Mouse (Mus musculus) embryonic facial prominence, embryonic 14.5 days (tissue): ENCODE measurements at regions not wholly inside any gene's neighbourhood (a gene's known extent, or its start where the extent isn't known, plus 50 kb on each side); places are given as distances from the start of the nearest gene placed in this dataset.

ENCODE experiments used
- ATAC-seq: fragments of 200-750 bp; cut with Nextera tagmentation; 2 replicates; pipeline ENCODE4 v1.8.0; 2017; ENCODE audit warnings: low read depth, moderate number of reproducible peaks, moderate TSS enrichment
- DNase-seq: peaks from one replicate; pipeline ENCODE4 v3.0.0-alpha.2; 2015; ENCODE audit warnings: low spot score
- H3K27ac ChIP-seq: fragments of 300-500 bp; sonication (generic); replicated peaks from 2 replicates; pipeline ENCODE4 v1.5.1; 2014; ENCODE audit warnings: low read depth, mild to moderate bottlenecking, low read length, moderate library complexity
- H3K27me3 ChIP-seq: fragments of 300-500 bp; sonication (generic); replicated peaks from 2 replicates; pipeline ENCODE4 v1.6.1; 2014; ENCODE audit warnings: low read length; ENCODE audit not compliant: control insufficient read depth, insufficient read depth
- H3K36me3 ChIP-seq: fragments of 300-500 bp; sonication (generic); 2 replicates; pipeline ENCODE4 v1.6.1; 2014; ENCODE audit warnings: low read length, mixed read lengths; ENCODE audit not compliant: control insufficient read depth, insufficient read depth
- H3K4me1 ChIP-seq: fragments of 300-500 bp; sonication (generic); 2 replicates; pipeline ENCODE4 v1.6.1; 2014; ENCODE audit warnings: antibody characterized with exemption, low read length; ENCODE audit not compliant: control insufficient read depth, insufficient read depth
- H3K4me2 ChIP-seq: fragments of 300-500 bp; sonication (generic); 2 replicates; pipeline ENCODE4 v1.6.1; 2014; ENCODE audit warnings: low read depth, mild to moderate bottlenecking, low read length, moderate library complexity, mixed read lengths
- H3K4me3 ChIP-seq: fragments of 300-500 bp; sonication (generic); 2 replicates; pipeline ENCODE4 v1.5.1; 2014; ENCODE audit warnings: low read depth, mild to moderate bottlenecking, low read length
- H3K9ac ChIP-seq: fragments of 300-500 bp; sonication (generic); 2 replicates; pipeline ENCODE4 v1.6.1; 2014; ENCODE audit warnings: low read depth, mild to moderate bottlenecking, low read length, moderate library complexity, mixed read lengths
- H3K9me3 ChIP-seq: fragments of 300-500 bp; sonication (generic); 2 replicates; pipeline ENCODE4 v1.6.1; 2016; ENCODE audit warnings: low read length; ENCODE audit not compliant: control insufficient read depth
- WGBS: fragments of 180-500 bp; shearing (Covaris S2); extraction: QIAGEN DNeasy Blood & Tissue Kit; methylation state at CpG from one replicate; pipeline ENCODE4 v1.1.7; 2014; 5-methylcytosine and 5-hydroxymethylcytosine counted together

DNA sequence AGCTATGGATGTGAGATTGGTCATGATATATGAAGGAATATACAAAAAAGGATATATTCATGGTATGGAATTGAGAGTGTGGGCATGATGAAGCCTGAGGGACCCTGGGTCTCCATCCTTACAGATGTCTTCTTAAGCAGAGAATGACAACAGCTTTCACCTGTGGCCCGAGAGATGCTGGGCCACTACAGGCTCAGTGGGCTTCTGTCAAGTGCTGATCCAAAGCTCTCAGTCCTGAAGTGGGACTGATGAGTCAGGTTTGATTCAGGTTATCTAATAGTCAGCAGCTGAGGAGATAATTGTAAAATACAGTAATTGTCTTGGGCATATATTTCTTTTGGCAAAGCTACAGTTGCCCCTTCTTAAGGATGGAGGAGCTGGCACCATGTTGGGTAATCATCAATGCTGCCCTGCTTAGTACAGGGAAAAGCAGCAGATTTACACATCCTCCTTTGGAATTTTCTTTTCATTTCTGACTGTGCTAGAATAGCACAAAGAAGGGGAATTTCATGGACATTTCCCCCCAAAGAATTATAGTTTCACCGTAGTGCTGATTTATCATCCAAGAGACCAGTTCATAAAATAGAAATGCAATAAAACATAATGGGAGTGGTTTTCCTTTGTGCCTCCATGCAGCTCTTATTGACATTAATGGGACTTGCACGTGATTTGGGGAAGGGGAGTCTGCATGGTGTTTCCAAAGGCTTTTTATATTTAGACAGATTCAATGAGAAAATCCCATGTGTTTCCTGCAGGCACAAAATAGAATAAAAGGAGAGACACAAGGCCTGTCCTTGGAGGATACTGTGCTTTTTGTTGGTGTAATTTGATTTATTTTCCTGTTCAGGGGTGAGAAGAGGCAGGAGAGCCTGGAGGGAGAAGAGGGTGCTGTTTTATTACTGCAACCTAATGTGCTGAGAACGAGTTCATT, 452.6 kb upstream of the Nrsn1 start:
- Histone ChIP-seq H3K9ac (no peak overlapping the region), H3K36me3 (no peaks in the 10 kb centered on the region), H3K27me3 (no peaks in the 10 kb centered on the region), H3K4me1 (peaks cover 5% of the 10 kb centered on the region; the same call in 1 of the 2 replicates), H3K4me2 (no peak overlapping the region), H3K9me3 (no peaks in the 10 kb centered on the region), H3K27ac (no peak overlapping the region), H3K4me3 (no peak overlapping the region)
- DNase-seq: no peak
- WGBS: 62% methylated on average over 4 of the region's 4 CpGs
- no peak for ATAC-seq

DNA sequence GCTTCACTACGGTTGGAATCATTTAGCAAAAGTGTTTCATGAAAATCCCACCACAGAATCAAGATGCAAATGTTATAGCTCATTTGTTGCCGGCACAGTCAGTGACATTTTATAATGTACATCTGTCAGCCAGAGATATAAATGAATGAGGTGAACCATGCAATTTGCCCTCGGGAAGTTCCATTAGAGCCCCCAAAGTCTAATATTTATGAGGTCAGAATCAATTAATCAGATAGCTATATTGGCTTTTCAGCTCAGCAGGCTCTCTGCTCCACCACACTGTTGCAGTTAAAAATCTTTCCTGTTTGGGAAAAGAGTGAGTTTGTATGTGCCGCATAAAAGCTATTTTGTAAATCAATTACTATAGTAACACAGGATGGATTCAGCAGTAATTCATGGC, 430.7 kb upstream of the Nrsn1 start:
- no peaks in the 10 kb centered on the region for H3K36me3 ChIP-seq
- no peaks in the 10 kb centered on the region for H3K4me1 ChIP-seq
- DNase-seq: no peak
- no peak for ATAC-seq
- 64% methylated on average over 4 of the region's 4 CpGs for WGBS
- no peaks in the 10 kb centered on the region for H3K9me3 ChIP-seq
- H3K4me3 ChIP-seq: no peak overlapping the region
- no peaks in the 10 kb centered on the region for H3K27me3 ChIP-seq
- H3K4me2 ChIP-seq: no peak overlapping the region
- no peak overlapping the region for H3K27ac ChIP-seq
- H3K9ac ChIP-seq: no peak overlapping the region

DNA sequence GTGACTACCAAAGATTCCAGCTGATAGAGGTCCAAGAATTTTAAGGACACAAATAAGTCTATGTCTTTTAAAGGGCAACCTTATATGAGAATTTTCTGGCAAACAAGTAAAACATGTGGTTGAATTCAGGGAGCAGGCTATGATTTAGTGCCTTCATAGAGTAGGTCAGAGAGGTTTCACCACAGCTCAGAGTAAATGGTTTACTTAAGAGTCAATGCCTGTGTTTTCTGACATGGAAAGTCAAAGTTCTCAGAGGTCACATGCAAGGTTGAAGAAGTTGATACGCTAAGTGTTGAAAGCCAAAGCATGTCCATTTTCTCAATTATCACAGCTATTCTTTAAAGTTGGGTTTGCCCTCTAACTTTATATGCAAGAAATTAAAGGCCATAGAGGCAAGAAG, 425.7 kb upstream of the Nrsn1 start:
- H3K27ac ChIP-seq: no peak overlapping the region
- H3K27me3 ChIP-seq: no peaks in the 10 kb centered on the region
- no peaks in the 10 kb centered on the region for H3K36me3 ChIP-seq
- DNase-seq (no peak), ATAC-seq (no peak)
- H3K4me2 ChIP-seq: no peak overlapping the region
- H3K9me3 ChIP-seq: no peaks in the 10 kb centered on the region
- no peak overlapping the region for H3K4me3 ChIP-seq
- no peak overlapping the region for H3K9ac ChIP-seq
- no peaks in the 10 kb centered on the region for H3K4me1 ChIP-seq
- WGBS: 79% methylated on average over 1 of the region's 1 CpGs

- Histone ChIP-seq H3K27ac (no peak overlapping the region), H3K4me3 (no peak overlapping the region), H3K27me3 (no peaks in the 10 kb centered on the region), H3K9me3 (no peaks in the 10 kb centered on the region), H3K9ac (no peak overlapping the region), H3K36me3 (no peaks in the 10 kb centered on the region), H3K4me2 (no peak overlapping the region), H3K4me1 (no peaks in the 10 kb centered on the region)
- ATAC-seq (no peak), DNase-seq (peak; percentile 34)
- WGBS: 83% methylated on average over 14 of the region's 14 CpGs
Measured at GRCm38 (mm10) chr13:25695017-25695604, 424.8 kb upstream of the Nrsn1 start.

GRCm38 (mm10) chr13:25678221-25678735, 408.0 kb upstream of the Nrsn1 start:
- no peak overlapping the region for H3K9ac ChIP-seq
- no peaks in the 10 kb centered on the region for H3K36me3 ChIP-seq
- 84% methylated on average over 2 of the region's 2 CpGs for WGBS
- ATAC-seq: no peak
- no peaks in the 10 kb centered on the region for H3K9me3 ChIP-seq
- H3K4me3 ChIP-seq: no peak overlapping the region
- H3K4me1 ChIP-seq: no peaks in the 10 kb centered on the region
- no peak for DNase-seq
- no peaks in the 10 kb centered on the region for H3K27me3 ChIP-seq
- H3K4me2 ChIP-seq: no peak overlapping the region
- no peak overlapping the region for H3K27ac ChIP-seq

DNA sequence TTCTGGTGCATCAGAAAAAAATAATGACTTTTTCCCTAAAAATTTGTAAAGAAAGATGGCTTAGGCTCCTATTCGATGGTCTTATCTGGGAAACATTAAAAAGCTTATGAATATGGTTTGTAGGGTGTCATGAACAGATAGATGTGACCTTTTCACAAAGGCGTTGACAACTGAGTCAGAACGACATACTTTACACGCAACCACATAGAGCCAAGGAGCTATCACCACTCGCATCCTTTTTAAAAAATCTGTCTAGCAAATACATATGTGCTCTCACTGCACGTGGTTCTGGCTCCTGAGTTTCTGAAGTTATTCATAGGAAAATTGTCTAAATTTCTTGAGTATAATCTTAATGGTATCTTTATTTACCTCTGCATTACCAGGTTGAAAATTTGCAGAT, 404.9 kb upstream of the Nrsn1 start:
- Histone ChIP-seq H3K4me1 (no peaks in the 10 kb centered on the region), H3K36me3 (no peaks in the 10 kb centered on the region), H3K4me2 (no peak overlapping the region), H3K9ac (no peak overlapping the region), H3K4me3 (no peak overlapping the region), H3K27ac (no peak overlapping the region), H3K27me3 (no peaks in the 10 kb centered on the region), H3K9me3 (no peaks in the 10 kb centered on the region)
- WGBS: 83% methylated on average over 6 of the region's 6 CpGs
- ATAC-seq (no peak), DNase-seq (peak; percentile 12)

DNA sequence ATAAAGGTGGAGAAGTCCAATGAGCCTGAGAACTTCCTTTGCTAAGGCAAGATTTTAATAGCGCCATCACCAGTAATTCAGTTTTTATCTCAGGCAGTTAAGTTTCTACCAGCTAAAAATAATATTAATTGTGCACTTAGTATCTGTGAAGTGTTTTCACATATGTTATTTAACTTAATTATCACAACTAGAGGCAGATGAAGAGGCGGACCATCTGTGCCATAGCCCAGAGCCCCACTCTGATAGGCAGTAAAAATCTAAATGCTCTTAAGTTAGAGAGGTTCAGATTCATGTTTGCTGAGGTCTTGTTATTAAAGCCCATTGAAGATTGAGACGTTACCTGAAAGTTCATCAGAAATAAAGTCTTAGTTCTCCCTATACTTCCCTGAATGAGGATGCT, 395.7 kb upstream of the Nrsn1 start:
- Histone ChIP-seq H3K9me3 (no peaks in the 10 kb centered on the region), H3K4me1 (no peaks in the 10 kb centered on the region), H3K4me3 (no peak overlapping the region), H3K27me3 (no peaks in the 10 kb centered on the region), H3K36me3 (no peaks in the 10 kb centered on the region), H3K4me2 (no peak overlapping the region), H3K9ac (no peak overlapping the region), H3K27ac (no peak overlapping the region)
- DNase-seq (no peak), ATAC-seq (no peak)
- 83% methylated on average over 3 of the region's 3 CpGs for WGBS

DNA sequence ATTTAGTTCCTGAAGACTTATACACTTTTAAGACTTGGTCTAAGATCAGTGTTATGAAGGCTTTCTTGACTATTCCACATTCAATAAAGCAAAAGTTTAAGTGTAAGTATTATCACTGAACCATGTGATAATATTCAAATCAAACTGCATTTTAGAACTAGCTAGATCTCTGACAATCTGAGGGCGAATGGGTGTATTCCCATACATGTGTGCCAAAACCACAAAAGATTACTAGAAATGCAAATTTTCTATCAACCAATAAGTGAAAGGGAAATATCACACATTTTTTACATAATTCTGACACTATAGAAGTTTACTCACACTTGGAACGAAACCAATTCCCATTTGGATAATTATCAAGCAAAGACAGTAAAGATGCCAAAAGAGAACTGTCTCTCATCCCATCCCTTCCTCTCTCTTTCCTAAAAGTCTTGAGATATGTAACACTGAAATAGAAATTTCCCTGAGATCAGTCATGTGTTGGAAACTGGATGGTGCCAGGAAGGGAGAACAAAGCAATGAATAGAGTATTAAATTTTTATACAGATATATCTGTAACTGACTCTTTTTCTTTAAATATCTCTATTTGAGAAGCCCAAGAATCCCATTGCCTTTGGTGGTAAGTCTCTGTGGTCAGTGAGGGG, 394.8 kb upstream of the Nrsn1 start:
- no peak overlapping the region for H3K4me2 ChIP-seq

More for the DNA sequence above, 394.8 kb upstream of the Nrsn1 start:
- no peak overlapping the region for H3K9ac ChIP-seq
- no peak for DNase-seq
- ATAC-seq: no peak
- no peak overlapping the region for H3K27ac ChIP-seq
- no peak overlapping the region for H3K4me3 ChIP-seq
- whole genome bisulfite sequencing: 75% methylated on average over 2 of the region's 2 CpGs
- no peaks in the 10 kb centered on the region for H3K4me1 ChIP-seq
- no peaks in the 10 kb centered on the region for H3K9me3 ChIP-seq
- no peaks in the 10 kb centered on the region for H3K36me3 ChIP-seq
- no peaks in the 10 kb centered on the region for H3K27me3 ChIP-seq
